Comparison of ENCODE assay signal across 10 mouse cellular contexts in the genomic region with DNA sequence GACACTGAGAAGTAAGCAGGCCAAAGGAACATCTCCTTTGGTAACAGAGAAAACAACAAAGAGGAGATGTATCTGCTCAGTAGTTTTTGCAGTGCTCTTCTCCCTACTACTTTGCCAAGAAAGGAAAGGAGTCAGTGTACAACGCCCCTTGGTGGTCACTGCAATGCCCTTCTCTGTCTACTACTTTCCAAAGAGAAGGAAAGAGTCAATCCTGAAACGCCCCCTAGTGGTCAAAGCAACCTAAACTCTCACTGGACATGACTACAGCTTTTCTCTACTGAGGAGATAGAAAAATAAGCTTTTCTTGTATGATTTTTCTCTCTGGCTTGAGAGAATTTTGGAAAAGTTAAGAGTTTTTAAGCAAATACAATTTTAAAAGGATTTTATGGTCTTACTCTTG. TPM values are rescaled to one million over a fixed set of nuclear protein-coding genes. Genes with fewer than 3 reads are reported as not detected.
DNase-seq lines count a peak whose midpoint lies in the region; ATAC-seq and TF ChIP-seq lines count a peak whose summit lies in the region.
"Had no signal": no experiment of that assay in that cellular context is flagged by ENCODE, and none has a peak within 500 bp of the region (broad histone marks: within the 10 kb centered on the region; RNA-seq: fewer than 3 reads in every experiment).

No protein-coding gene starts in this region.

- ATAC-seq in kidney, embryonic 15.5 days (replicated peaks; ENCODE audit: low FRiP score): no peak

- no peak overlapping the region for H3K9ac ChIP-seq in kidney, embryonic 15.5 days
- H3K9ac ChIP-seq: embryonic facial prominence, embryonic 15.5 days had no signal

- no peaks in the 10 kb centered on the region for H3K27me3 ChIP-seq in kidney, adult 2 months (replicated peaks; ENCODE audit: control insufficient read depth, insufficient read depth, low read length)
- H3K27me3 ChIP-seq in kidney, embryonic 15.5 days: no peaks in the 10 kb centered on the region
- H3K27me3 ChIP-seq: embryonic facial prominence, embryonic 15.5 days had no signal

- H3K4me1 ChIP-seq in kidney, adult 2 months (ENCODE audit: control insufficient read depth, insufficient read depth, low read length): no peaks in the 10 kb centered on the region
- no peaks in the 10 kb centered on the region for H3K4me1 ChIP-seq in kidney, embryonic 15.5 days
- H3K4me1 ChIP-seq: embryonic facial prominence, embryonic 15.5 days had no signal

- H3K4me2 ChIP-seq in kidney, embryonic 15.5 days: no peak overlapping the region
- H3K4me2 ChIP-seq: embryonic facial prominence, embryonic 15.5 days had no signal

- H3K4me3 ChIP-seq in kidney, adult 2 months (ENCODE audit: insufficient read depth, low read depth, low read length): no peak overlapping the region
- H3K4me3 ChIP-seq in kidney, embryonic 15.5 days (replicated peaks): no peak overlapping the region
- H3K4me3 ChIP-seq: embryonic facial prominence, embryonic 15.5 days had no signal

- H3K27ac ChIP-seq in kidney, adult 2 months (ENCODE audit: insufficient read depth, low read depth, low read length): no peak overlapping the region
- no peak overlapping the region for H3K27ac ChIP-seq in kidney, embryonic 15.5 days
- H3K27ac ChIP-seq: embryonic facial prominence, embryonic 15.5 days had no signal

- intact Hi-C loops in left cerebral cortex, postnatal 14 days (cut with DNase I): no loop called here

- TF ChIP-seq POLR2A in kidney, adult 2 months (IDR thresholded peaks at IDR 0.05; ENCODE audit: low read depth, low read length): no peak

- H3K36me3 ChIP-seq in kidney, adult 2 months (ENCODE audit: control insufficient read depth, insufficient read depth, low read length): no peaks in the 10 kb centered on the region
- H3K36me3 ChIP-seq in kidney, embryonic 15.5 days: 0 out of 2 replicates have a peak, but pooled peaks cover 5% of the 10 kb centered on the region
- H3K36me3 ChIP-seq: embryonic facial prominence, embryonic 15.5 days had no signal

- 23% methylated on average over 2 of the region's 2 CpGs for WGBS in kidney, adult 2 months
- WGBS in kidney, embryonic 15.5 days: 22% methylated on average over 2 of the region's 2 CpGs

- peak; percentile 17 for DNase-seq in kidney, adult 2 months
- peak; percentile 16 for DNase-seq in CD4-positive helper T cell, adult 2 months (ENCODE audit: low read depth, low spot score)
- peak; percentile 2 for DNase-seq in MEL-GATA-1-ER (ENCODE audit: extremely low read depth, low read depth)
- DNase-seq in embryo, embryonic 10.5 days (ENCODE audit: low spot score): peak; percentile 77
- peak; percentile 57 to 58 for DNase-seq in left cerebral cortex, postnatal 14 days (ENCODE audit: low spot score in 2 of 2)
- DNase-seq in right cerebral cortex, postnatal 14 days: peak; percentile 37
- DNase-seq in ovary, postnatal 36 days (ENCODE audit: low spot score): no peak

- H3K9me3 ChIP-seq in kidney, embryonic 15.5 days (replicated peaks): no peaks in the 10 kb centered on the region
- H3K9me3 ChIP-seq: embryonic facial prominence, embryonic 15.5 days had no signal

- TF ChIP-seq CTCF in kidney, adult 2 months (conservative IDR thresholded peaks at IDR 0.05; ENCODE audit: insufficient read depth, insufficient read length, low read depth, low read length): 0 out of 2 replicates have a peak, but pooled peaks have one; percentile 6

RNA-seq across cellular contexts. Expression of a gene that starts 15.4 kb away (rescaled TPM):
- polyA plus RNA-seq in kidney, adult 2 months (2012; rRNA removed): 1.4 and 1.6 TPM in 2 replicates
- 20.0 and 22.4 TPM in 2 replicates for polyA plus RNA-seq in kidney, embryonic 15.5 days (2015; fragmentation: Nextera tagmentation; extraction: Ambion mirVana)
- total RNA-seq in left cerebral cortex, postnatal 14 days (2021): 10 to 100 TPM; 20.3 to 21.7 TPM

RNA-seq across cellular contexts. Expression of a gene that starts 50.8 kb away (rescaled TPM):
- not detected in 2 replicates for polyA plus RNA-seq in kidney, adult 2 months (2012; rRNA removed)
- 0.18 and 0.70 TPM in 2 replicates for polyA plus RNA-seq in kidney, embryonic 15.5 days (2015; fragmentation: Nextera tagmentation; extraction: Ambion mirVana)
- total RNA-seq in left cerebral cortex, postnatal 14 days (2021): not detected
- total RNA-seq: layer of hippocampus, postnatal 25 days had no signal
- polyA plus RNA-seq: embryonic facial prominence, embryonic 15.5 days had no signal
